Mouse (Mus musculus) lung, embryonic 15.5 days (tissue): Measurements from ENCODE around the gene Scnm1. TPM values are rescaled to one million over a fixed set of nuclear protein-coding genes. Genes with fewer than 3 reads are reported as not detected.

Experiments used
- ATAC-seq: fragments of 200-750 bp; cut with Nextera tagmentation; 2 replicates; pipeline ENCODE4 v1.8.0; 2017; ENCODE audit warnings: moderate number of reproducible peaks, borderline replicate concordance; ENCODE audit not compliant: low FRiP score, low TSS enrichment; ENCODE audit errors: extremely low read depth
- H3K27ac ChIP-seq: fragments of 300-500 bp; sonication (generic); 2 replicates; pipeline ENCODE4 v1.5.1; 2015; ENCODE audit warnings: moderate library complexity, mild to moderate bottlenecking, inconsistent platforms
- H3K27me3 ChIP-seq: fragments of 300-500 bp; sonication (generic); 2 replicates; pipeline ENCODE4 v1.6.1; 2015; ENCODE audit warnings: inconsistent platforms
- H3K36me3 ChIP-seq: fragments of 300-500 bp; sonication (generic); 2 replicates; pipeline ENCODE4 v1.6.1; 2015; ENCODE audit warnings: inconsistent platforms
- H3K4me1 ChIP-seq: fragments of 300-500 bp; sonication (generic); 2 replicates; pipeline ENCODE4 v1.6.1; 2015; ENCODE audit warnings: inconsistent platforms
- H3K4me2 ChIP-seq: fragments of 300-500 bp; sonication (generic); 2 replicates; pipeline ENCODE4 v1.6.1; 2015; ENCODE audit warnings: inconsistent platforms, mild to moderate bottlenecking, moderate library complexity
- H3K4me3 ChIP-seq: fragments of 300-500 bp; sonication (generic); 2 replicates; pipeline ENCODE4 v1.5.1; 2015; ENCODE audit warnings: mild to moderate bottlenecking, inconsistent platforms
- H3K9ac ChIP-seq: fragments of 300-500 bp; sonication (generic); 2 replicates; pipeline ENCODE4 v1.6.1; 2015; ENCODE audit warnings: inconsistent platforms
- H3K9me3 ChIP-seq: fragments of 300-500 bp; sonication (generic); 2 replicates; pipeline ENCODE4 v1.6.1; 2016; ENCODE audit warnings: inconsistent platforms
- WGBS: fragments of 180-500 bp; shearing (Covaris S2); methylation state at CpG from one replicate; pipeline ENCODE4 v1.1.7; 2015; 5-methylcytosine and 5-hydroxymethylcytosine counted together
- polyA plus RNA-seq: library from polyadenylated mRNA; unstranded; fragments of >200 nt; fragmentation: Nextera tagmentation; extraction: Ambion mirVana; gene quantifications from 2 replicates; pipeline ENCODE4 v1.2.1, GENCODE M21; 2015

Gene Scnm1
- polyA plus RNA-seq, 1 experiment from 2014 or later = 71.4 TPM

DNA sequence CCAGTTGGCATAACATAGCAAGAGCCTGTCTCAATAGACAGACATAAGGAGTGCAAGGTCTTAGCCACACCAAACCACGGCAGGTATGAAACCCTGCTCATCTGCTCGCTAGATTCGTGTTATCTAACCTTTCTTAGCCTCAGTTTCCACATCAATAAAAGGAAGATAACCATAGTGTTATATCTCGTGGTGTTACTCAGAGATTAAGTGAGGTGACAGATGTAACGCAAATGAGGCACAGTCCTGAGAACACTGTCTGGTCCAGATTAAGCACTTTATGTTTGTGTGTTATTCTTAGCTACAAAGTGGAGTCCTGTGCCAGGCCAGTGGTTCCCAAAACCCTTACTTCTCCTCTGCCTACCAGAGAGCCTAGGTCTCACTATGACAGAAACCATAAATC, 31.0 kb upstream of the Scnm1 start:
- H3K4me1 ChIP-seq = peaks cover 34% of the 10 kb centered on the region
- peaks cover 8% of the 10 kb centered on the region; the same call in 1 of the 2 replicates for H3K36me3 ChIP-seq
- ATAC-seq = no peak
- no peak overlapping the region for H3K4me2 ChIP-seq
- no peak overlapping the region for H3K4me3 ChIP-seq
- no peak overlapping the region for H3K9ac ChIP-seq
- 77% methylated on average over 5 of the region's 5 CpGs for WGBS
- no peaks in the 10 kb centered on the region for H3K9me3 ChIP-seq
- no peak overlapping the region for H3K27ac ChIP-seq
- H3K27me3 ChIP-seq = no peaks in the 10 kb centered on the region

- 84% methylated on average over 5 of the region's 5 CpGs for WGBS
- H3K4me3 ChIP-seq = no peak overlapping the region
- ATAC-seq = no peak
Measured at GRCm38 (mm10) chr3:95164256-95164550, 30.4 kb upstream of the Scnm1 start.

DNA sequence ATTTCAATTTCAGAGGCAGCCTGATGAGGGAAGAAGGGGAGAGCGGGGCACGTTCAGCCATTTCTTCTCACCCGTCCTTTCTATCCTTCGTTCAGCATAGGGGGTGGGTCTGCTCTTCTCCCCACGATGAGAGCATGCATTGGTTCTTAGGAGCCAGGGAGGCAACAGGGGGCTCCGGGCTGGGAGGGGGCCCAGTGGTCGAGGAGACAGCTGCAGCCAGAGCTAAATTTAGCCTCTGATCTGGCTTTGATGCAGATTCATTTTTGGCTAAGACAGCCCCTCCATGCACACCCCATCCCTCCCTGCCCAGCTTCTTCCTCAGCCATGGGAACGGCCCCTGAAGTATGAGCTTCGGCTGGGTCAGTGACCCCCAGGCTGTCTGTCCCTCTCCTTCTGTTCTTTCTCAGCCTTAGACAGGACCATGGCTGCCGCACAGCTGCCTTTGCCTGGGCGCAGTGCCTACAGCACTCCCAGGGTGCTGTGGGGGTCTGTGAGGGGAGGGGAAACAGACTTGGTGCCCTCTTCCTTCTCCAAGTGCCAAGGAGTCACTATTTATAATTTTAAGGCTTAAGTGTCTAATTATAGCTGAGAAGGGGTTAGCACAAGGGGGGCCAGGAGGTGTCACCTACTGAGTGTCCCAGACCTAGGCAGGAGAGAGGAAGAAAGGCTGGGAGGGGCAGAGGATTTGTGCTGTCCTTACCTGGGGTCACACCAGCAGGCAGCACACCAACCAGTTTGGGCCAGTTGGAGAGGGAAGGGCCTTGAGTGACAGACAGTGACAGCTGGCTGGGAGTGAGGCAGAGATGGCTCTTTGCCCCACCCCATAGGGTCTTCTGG, 29.8 kb upstream of the Scnm1 start:
- no peak overlapping the region for H3K9ac ChIP-seq

More at GRCm38 (mm10) chr3:95164256-95164550, 30.4 kb upstream of the Scnm1 start:
- Histone ChIP-seq H3K36me3 (peaks cover 7% of the 10 kb centered on the region; the same call in 1 of the 2 replicates), H3K9me3 (no peaks in the 10 kb centered on the region), H3K27ac (no peak overlapping the region), H3K27me3 (no peaks in the 10 kb centered on the region), H3K4me1 (peaks cover 40% of the 10 kb centered on the region), H3K4me2 (no peak overlapping the region), H3K9ac (no peak overlapping the region)

GRCm38 (mm10) chr3:95162345-95162628, 28.5 kb upstream of the Scnm1 start:
- Histone ChIP-seq H3K4me2 (peak overlapping the region; percentile 97), H3K4me3 (no peak overlapping the region), H3K4me1 (peaks cover 41% of the 10 kb centered on the region), H3K27me3 (no peaks in the 10 kb centered on the region), H3K9me3 (no peaks in the 10 kb centered on the region), H3K9ac (no peak overlapping the region), H3K27ac (no peak overlapping the region), H3K36me3 (peaks cover 4% of the 10 kb centered on the region; the same call in 1 of the 2 replicates)
- no peak for ATAC-seq
- 29% methylated on average over 2 of the region's 2 CpGs for WGBS

More for the DNA sequence above, 29.8 kb upstream of the Scnm1 start:
- no peak overlapping the region for H3K4me3 ChIP-seq
- peaks cover 4% of the 10 kb centered on the region; the same call in 1 of the 2 replicates for H3K36me3 ChIP-seq
- H3K4me1 ChIP-seq = peaks cover 41% of the 10 kb centered on the region
- ATAC-seq = no peak
- WGBS = 39% methylated on average over 11 of the region's 11 CpGs
- peak overlapping the region; percentile 18; the same call in 1 of the 2 replicates for H3K4me2 ChIP-seq
- H3K27me3 ChIP-seq = no peaks in the 10 kb centered on the region
- peak overlapping the region; percentile 44 for H3K27ac ChIP-seq
- no peaks in the 10 kb centered on the region for H3K9me3 ChIP-seq

- peaks cover 4% of the 10 kb centered on the region; the same call in 1 of the 2 replicates for H3K36me3 ChIP-seq
- WGBS = 9% methylated on average over 9 of the region's 9 CpGs
- H3K9ac ChIP-seq = peak overlapping the region; percentile 68; the same call in 1 of the 2 replicates
- H3K4me2 ChIP-seq = peak overlapping the region; percentile 97
- H3K4me3 ChIP-seq = peak overlapping the region; percentile 84
- no peak for ATAC-seq
- no peaks in the 10 kb centered on the region for H3K9me3 ChIP-seq
- no peaks in the 10 kb centered on the region for H3K27me3 ChIP-seq
- H3K4me1 ChIP-seq = peaks cover 41% of the 10 kb centered on the region
- no peak overlapping the region for H3K27ac ChIP-seq
Measured at GRCm38 (mm10) chr3:95161618-95162344, 28.0 kb upstream of the Scnm1 start.

- Histone ChIP-seq H3K27ac (no peak overlapping the region), H3K4me2 (peak overlapping the region; percentile 97), H3K9me3 (no peaks in the 10 kb centered on the region), H3K9ac (peak overlapping the region; percentile 68), H3K4me3 (peak overlapping the region; percentile 84), H3K27me3 (no peaks in the 10 kb centered on the region), H3K36me3 (peaks cover 3% of the 10 kb centered on the region; the same call in 1 of the 2 replicates), H3K4me1 (peaks cover 41% of the 10 kb centered on the region)
- WGBS = 1% methylated on average over 30 of the region's 30 CpGs
- ATAC-seq = 0 out of 2 replicates have a peak, but pooled peaks have one; percentile 7
Measured at GRCm38 (mm10) chr3:95161041-95161551, 27.3 kb upstream of the Scnm1 start.

GRCm38 (mm10) chr3:95159987-95160963, 26.5 kb upstream of the Scnm1 start, which contains the start of gene Sema6c:
Gene Sema6c (plus strand): TSS chr3:95160457.
- Histone ChIP-seq H3K4me2 (peak within 1 kb of the TSS; percentile 97), H3K9me3 (no peaks in the 10 kb centered on the region), H3K4me3 (peak within 1 kb of the TSS; percentile 84), H3K27ac (peak within 1 kb of the TSS; percentile 24; the same call in 1 of the 2 replicates), H3K36me3 (no peaks in the 10 kb centered on the region), H3K9ac (peak within 1 kb of the TSS; percentile 68), H3K4me1 (peaks cover 41% of the 10 kb centered on the region), H3K27me3 (no peaks in the 10 kb centered on the region)
- WGBS = under 1% methylated on average over 65 of the region's 66 CpGs
- peak; percentile 98 for ATAC-seq

DNA sequence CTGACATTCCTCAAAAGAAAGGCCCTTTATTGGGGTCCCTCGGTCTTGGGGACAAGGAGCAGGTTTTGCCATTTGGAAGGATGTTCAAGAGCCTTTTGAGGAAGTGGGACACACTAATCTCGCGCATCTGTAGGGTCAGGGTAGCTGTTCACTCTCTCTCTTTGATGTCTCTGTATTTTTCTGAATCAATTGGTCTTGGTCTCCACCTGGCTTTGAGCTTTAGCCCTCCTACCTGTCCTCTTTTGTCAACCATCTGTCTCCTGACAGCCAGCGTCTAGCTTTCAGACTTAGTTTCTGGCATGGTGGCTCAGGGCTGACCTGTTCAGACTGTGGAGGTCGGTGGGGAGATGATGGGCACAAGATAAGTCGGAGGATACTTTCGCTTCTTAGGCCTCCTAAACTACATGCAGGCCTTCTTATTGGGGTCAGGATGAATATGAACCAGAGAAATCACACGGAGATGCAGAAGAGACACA, 25.7 kb upstream of the Scnm1 start:
- Histone ChIP-seq H3K27ac (no peak overlapping the region), H3K4me3 (peak overlapping the region; percentile 84), H3K9ac (peak overlapping the region; percentile 68), H3K9me3 (no peaks in the 10 kb centered on the region), H3K4me1 (peaks cover 41% of the 10 kb centered on the region), H3K27me3 (no peaks in the 10 kb centered on the region), H3K36me3 (no peaks in the 10 kb centered on the region), H3K4me2 (peak overlapping the region; percentile 97)
- no peak for ATAC-seq
- WGBS = 14% methylated on average over 8 of the region's 8 CpGs

- Histone ChIP-seq H3K27ac (no peak overlapping the region), H3K4me3 (no peak overlapping the region), H3K4me1 (no peaks in the 10 kb centered on the region), H3K4me2 (no peak overlapping the region), H3K36me3 (no peaks in the 10 kb centered on the region), H3K9ac (no peak overlapping the region), H3K9me3 (no peaks in the 10 kb centered on the region), H3K27me3 (no peaks in the 10 kb centered on the region)
- WGBS = 46% methylated on average over 4 of the region's 4 CpGs
- no peak for ATAC-seq
Measured at GRCm38 (mm10) chr3:95153874-95154273, 20.1 kb upstream of the Scnm1 start.

GRCm38 (mm10) chr3:95147924-95148323, 14.1 kb upstream of the Scnm1 start:
- Histone ChIP-seq H3K4me1 (no peaks in the 10 kb centered on the region), H3K4me3 (no peak overlapping the region), H3K9ac (no peak overlapping the region), H3K4me2 (no peak overlapping the region), H3K9me3 (no peaks in the 10 kb centered on the region), H3K36me3 (no peaks in the 10 kb centered on the region), H3K27me3 (no peaks in the 10 kb centered on the region), H3K27ac (no peak overlapping the region)
- ATAC-seq = no peak
- 60% methylated on average over 3 of the region's 3 CpGs for WGBS

DNA sequence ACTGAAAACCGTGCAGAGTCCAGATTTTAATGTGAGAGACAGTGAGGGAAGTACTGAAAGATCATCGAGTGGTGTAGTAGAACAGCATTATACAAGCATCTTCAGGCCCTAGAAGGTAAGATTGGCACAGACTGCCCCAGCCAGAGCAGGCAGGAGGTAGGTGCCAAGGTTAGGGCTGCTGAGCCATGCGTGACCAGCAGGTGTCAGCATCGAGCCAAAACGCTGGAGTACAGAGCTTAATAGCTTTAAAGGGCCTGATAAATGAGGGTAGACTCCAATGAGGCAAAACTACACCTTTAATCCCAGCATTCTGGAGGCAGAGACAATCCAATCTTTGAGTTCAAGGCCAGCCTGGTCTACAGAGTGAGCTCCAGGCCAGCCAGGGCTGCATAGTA, 8.8 kb upstream of the Scnm1 start:
- WGBS = 10% methylated on average over 5 of the region's 5 CpGs
- Histone ChIP-seq H3K36me3 (peaks cover 14% of the 10 kb centered on the region), H3K27me3 (no peaks in the 10 kb centered on the region), H3K27ac (no peak overlapping the region), H3K4me3 (no peak overlapping the region), H3K4me1 (0 out of 2 replicates have a peak, but pooled peaks cover 3% of the 10 kb centered on the region), H3K9ac (no peak overlapping the region), H3K4me2 (no peak overlapping the region), H3K9me3 (no peaks in the 10 kb centered on the region)
- peak; percentile 56; the same call in 1 of the 2 replicates for ATAC-seq
